Mouse (Mus musculus) ES-Bruce4 (cell line): ENCODE data around the gene Aff3.

Experiments
- CTCF ChIP-seq: IDR thresholded peaks from one replicate; pipeline ENCODE4 v1.8.1; 2011; ENCODE audit warnings: low read depth, low read length
- EP300 ChIP-seq: IDR thresholded peaks from 2 replicates; pipeline ENCODE4 v1.6.1; 2011; ENCODE audit warnings: low read depth, low read length; ENCODE audit not compliant: insufficient read depth
- POLR2A ChIP-seq: IDR thresholded peaks from one replicate; pipeline ENCODE4 v1.8.1; 2011; ENCODE audit warnings: low read length; ENCODE audit not compliant: insufficient read depth

- no peak for TF ChIP-seq CTCF
- no peak for TF ChIP-seq POLR2A
- no peak for TF ChIP-seq EP300
Observed at GRCm38 (mm10) chr1:38582328-38582727, 82.4 kb downstream of the Aff3 start.
